Mouse (Mus musculus): ENCODE data around the gene Lrrtm4. TPM values are rescaled to one million over a fixed set of nuclear protein-coding genes. Genes with fewer than 3 reads are reported as not detected.

Lrrtm4 gene
- total and polyA plus RNA-seq, 2 experiments from 2014 or later: 0.04 TPM; not detected in 1

GRCm38 (mm10) chr6:80182353-80182752 is 163.7 kb downstream of the Lrrtm4 start:
- no peaks in the 10 kb centered on the region for H3K27me3 ChIP-seq (ENCODE audit: control insufficient read depth, insufficient read depth, low read length)
- TF ChIP-seq EP300 (IDR thresholded peaks at IDR 0.05; ENCODE audit: low read depth) (no peak), CTCF (IDR thresholded peaks at IDR 0.05; ENCODE audit: low read depth) (no peak)
- DNase-seq (ENCODE audit: low spot score): no peak
- H3K4me3 ChIP-seq (ENCODE audit: low read depth, low read length): no peak overlapping the region
- H3K9ac ChIP-seq (replicated peaks; ENCODE audit: low read depth, low read length): no peak overlapping the region
- 88% methylated on average over 2 of the region's 2 CpGs for WGBS
- H3K4me2 ChIP-seq (ENCODE audit: low read depth, low read length): no peak overlapping the region
- no peak for ATAC-seq (ENCODE audit: insufficient read depth, low read depth)
- no peaks in the 10 kb centered on the region for H3K9me3 ChIP-seq (replicated peaks; ENCODE audit: control insufficient read depth, low read length)
- H3K36me3 ChIP-seq (replicated peaks; ENCODE audit: control insufficient read depth, insufficient read depth, low read length): no peaks in the 10 kb centered on the region
- H3K4me1 ChIP-seq (ENCODE audit: control insufficient read depth, insufficient read depth): no peaks in the 10 kb centered on the region
- H3K27ac ChIP-seq (ENCODE audit: low read depth): no peak overlapping the region

- no peak for TF ChIP-seq CTCF (IDR thresholded peaks at IDR 0.05; ENCODE audit: low read depth)
- no peak for TF ChIP-seq EP300 (IDR thresholded peaks at IDR 0.05; ENCODE audit: low read depth)
- ATAC-seq (ENCODE audit: insufficient read depth, low read depth) (no peak), DNase-seq (ENCODE audit: low spot score) (no peak)
- Histone ChIP-seq H3K36me3 (replicated peaks; ENCODE audit: control insufficient read depth, insufficient read depth, low read length) (no peaks in the 10 kb centered on the region), H3K4me3 (ENCODE audit: low read depth, low read length) (no peak overlapping the region), H3K9ac (replicated peaks; ENCODE audit: low read depth, low read length) (no peak overlapping the region), H3K4me1 (ENCODE audit: control insufficient read depth, insufficient read depth) (no peaks in the 10 kb centered on the region), H3K4me2 (ENCODE audit: low read depth, low read length) (no peak overlapping the region), H3K27ac (ENCODE audit: low read depth) (no peak overlapping the region), H3K27me3 (ENCODE audit: control insufficient read depth, insufficient read depth, low read length) (no peaks in the 10 kb centered on the region), H3K9me3 (replicated peaks; ENCODE audit: control insufficient read depth, low read length) (no peaks in the 10 kb centered on the region)
- 70% methylated on average over 6 of the region's 6 CpGs for WGBS
Measured at GRCm38 (mm10) chr6:80185489-80186113, 166.9 kb downstream of the Lrrtm4 start.

GRCm38 (mm10) chr6:80186791-80187190 is 168.1 kb downstream of the Lrrtm4 start:
- WGBS: 55% methylated on average over 1 of the region's 1 CpGs
- Histone ChIP-seq H3K9me3 (replicated peaks; ENCODE audit: control insufficient read depth, low read length) (no peaks in the 10 kb centered on the region), H3K4me3 (ENCODE audit: low read depth, low read length) (no peak overlapping the region), H3K36me3 (replicated peaks; ENCODE audit: control insufficient read depth, insufficient read depth, low read length) (no peaks in the 10 kb centered on the region), H3K4me1 (ENCODE audit: control insufficient read depth, insufficient read depth) (no peaks in the 10 kb centered on the region), H3K27ac (ENCODE audit: low read depth) (no peak overlapping the region), H3K9ac (replicated peaks; ENCODE audit: low read depth, low read length) (no peak overlapping the region), H3K27me3 (ENCODE audit: control insufficient read depth, insufficient read depth, low read length) (no peaks in the 10 kb centered on the region), H3K4me2 (ENCODE audit: low read depth, low read length) (no peak overlapping the region)
- ATAC-seq (ENCODE audit: insufficient read depth, low read depth) (no peak), DNase-seq (ENCODE audit: low spot score) (no peak)
- no peak for TF ChIP-seq CTCF (IDR thresholded peaks at IDR 0.05; ENCODE audit: low read depth)
- TF ChIP-seq EP300 (IDR thresholded peaks at IDR 0.05; ENCODE audit: low read depth): no peak

- ATAC-seq (ENCODE audit: insufficient read depth, low read depth): no peak
- no peaks in the 10 kb centered on the region for H3K27me3 ChIP-seq (ENCODE audit: control insufficient read depth, insufficient read depth, low read length)
- no peak overlapping the region for H3K27ac ChIP-seq (ENCODE audit: low read depth)
- 35% methylated on average over 2 of the region's 2 CpGs for WGBS
- no peak overlapping the region for H3K4me3 ChIP-seq (ENCODE audit: low read depth, low read length)
- H3K9ac ChIP-seq (replicated peaks; ENCODE audit: low read depth, low read length): no peak overlapping the region
- DNase-seq (ENCODE audit: low spot score): no peak
- no peaks in the 10 kb centered on the region for H3K36me3 ChIP-seq (replicated peaks; ENCODE audit: control insufficient read depth, insufficient read depth, low read length)
- H3K4me2 ChIP-seq (ENCODE audit: low read depth, low read length): no peak overlapping the region
- no peaks in the 10 kb centered on the region for H3K4me1 ChIP-seq (ENCODE audit: control insufficient read depth, insufficient read depth)
- TF ChIP-seq CTCF (IDR thresholded peaks at IDR 0.05; ENCODE audit: low read depth) (no peak), EP300 (IDR thresholded peaks at IDR 0.05; ENCODE audit: low read depth) (no peak)
- no peaks in the 10 kb centered on the region for H3K9me3 ChIP-seq (replicated peaks; ENCODE audit: control insufficient read depth, low read length)
Measured at GRCm38 (mm10) chr6:80209476-80209875, 190.8 kb downstream of the Lrrtm4 start.

- Histone ChIP-seq H3K27ac (ENCODE audit: low read depth) (no peak overlapping the region), H3K27me3 (ENCODE audit: control insufficient read depth, insufficient read depth, low read length) (no peaks in the 10 kb centered on the region), H3K4me1 (ENCODE audit: control insufficient read depth, insufficient read depth) (no peaks in the 10 kb centered on the region), H3K9me3 (replicated peaks; ENCODE audit: control insufficient read depth, low read length) (no peaks in the 10 kb centered on the region), H3K4me3 (ENCODE audit: low read depth, low read length) (no peak overlapping the region), H3K36me3 (replicated peaks; ENCODE audit: control insufficient read depth, insufficient read depth, low read length) (no peaks in the 10 kb centered on the region), H3K4me2 (ENCODE audit: low read depth, low read length) (no peak overlapping the region), H3K9ac (replicated peaks; ENCODE audit: low read depth, low read length) (no peak overlapping the region)
- no peak for TF ChIP-seq CTCF (IDR thresholded peaks at IDR 0.05; ENCODE audit: low read depth)
- TF ChIP-seq EP300 (IDR thresholded peaks at IDR 0.05; ENCODE audit: low read depth): no peak
- ATAC-seq (ENCODE audit: insufficient read depth, low read depth): no peak
- WGBS: 79% methylated on average over 5 of the region's 5 CpGs
- DNase-seq (ENCODE audit: low spot score): no peak
Measured at GRCm38 (mm10) chr6:80210281-80210680, 191.6 kb downstream of the Lrrtm4 start.

- Histone ChIP-seq H3K9ac (replicated peaks; ENCODE audit: low read depth, low read length) (no peak overlapping the region), H3K4me1 (ENCODE audit: control insufficient read depth, insufficient read depth) (no peaks in the 10 kb centered on the region), H3K4me2 (ENCODE audit: low read depth, low read length) (no peak overlapping the region), H3K4me3 (ENCODE audit: low read depth, low read length) (no peak overlapping the region), H3K36me3 (replicated peaks; ENCODE audit: control insufficient read depth, insufficient read depth, low read length) (no peaks in the 10 kb centered on the region), H3K27me3 (ENCODE audit: control insufficient read depth, insufficient read depth, low read length) (no peaks in the 10 kb centered on the region), H3K9me3 (replicated peaks; ENCODE audit: control insufficient read depth, low read length) (no peaks in the 10 kb centered on the region), H3K27ac (ENCODE audit: low read depth) (no peak overlapping the region)
- WGBS: 94% methylated on average over 1 of the region's 1 CpGs
- ATAC-seq (ENCODE audit: insufficient read depth, low read depth): no peak
- TF ChIP-seq CTCF (IDR thresholded peaks at IDR 0.05; ENCODE audit: low read depth): no peak
- no peak for TF ChIP-seq EP300 (IDR thresholded peaks at IDR 0.05; ENCODE audit: low read depth)
- DNase-seq (ENCODE audit: low spot score): no peak
Measured at GRCm38 (mm10) chr6:80261595-80261994, 242.9 kb downstream of the Lrrtm4 start.

Data from heart, postnatal 0 days (tissue).